ENCODE assay signal across 11 mouse cellular contexts in the genomic region with DNA sequence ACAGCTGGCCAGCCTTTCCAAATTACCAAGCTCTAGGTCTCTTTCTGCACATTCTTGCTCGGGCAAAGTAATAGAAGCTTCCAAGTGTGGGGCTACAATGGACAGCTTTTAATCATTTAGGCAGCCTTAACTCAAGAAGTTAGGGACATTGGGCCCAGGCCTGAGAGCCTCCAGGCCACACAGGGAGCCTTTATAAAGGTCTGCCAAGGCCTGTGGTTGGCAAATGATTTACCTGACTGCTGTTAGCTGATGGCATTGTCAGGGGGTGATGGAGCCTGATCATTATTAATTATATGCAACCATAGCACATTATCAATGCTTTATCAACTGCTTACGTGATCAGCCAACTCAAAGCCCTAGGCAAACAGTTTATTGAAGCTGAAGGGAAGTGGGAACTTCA. TPM values are rescaled to one million over a fixed set of nuclear protein-coding genes. Genes with fewer than 3 reads are reported as not detected.
DNase-seq lines count a peak whose midpoint lies in the region; ATAC-seq lines count a peak whose summit lies in the region.
"Had no signal": no experiment of that assay in that cellular context is flagged by ENCODE, and none has a peak within 500 bp of the region (broad histone marks: within the 10 kb centered on the region; RNA-seq: fewer than 3 reads in every experiment).

No protein-coding gene starts in this region.

- no peak overlapping the region for H3K4me3 ChIP-seq in heart, embryonic 14.5 days (ENCODE audit: control insufficient read depth in 1 of 2, insufficient read depth in 1 of 2, low read depth in 1 of 2, low read length in 2 of 2)
- no peak overlapping the region for H3K4me3 ChIP-seq in brown adipose tissue, adult 24 weeks (ENCODE audit: insufficient read depth, low read depth, low read length)
- H3K4me3 ChIP-seq in limb, embryonic 12.5 days (replicated peaks), result no peak overlapping the region
- H3K4me3 ChIP-seq in forebrain, embryonic 14.5 days (ENCODE audit: low read depth, low read length), result no peak overlapping the region

- 72% methylated on average over 2 of the region's 2 CpGs for WGBS in heart, embryonic 14.5 days
- 54% methylated on average over 2 of the region's 2 CpGs for WGBS in limb, embryonic 12.5 days
- WGBS in forebrain, embryonic 14.5 days, result 42% methylated on average over 2 of the region's 2 CpGs

- no peak overlapping the region for H3K4me2 ChIP-seq in heart, embryonic 14.5 days (ENCODE audit: low read length)
- H3K4me2 ChIP-seq in limb, embryonic 12.5 days, result no peak overlapping the region
- H3K4me2 ChIP-seq in forebrain, embryonic 14.5 days (ENCODE audit: low read length), result no peak overlapping the region

- no peak for DNase-seq in heart, adult 9 months (ENCODE audit: low spot score in 2 of 2)
- DNase-seq in kidney, adult 18-20 months, result peak; percentile 63
- no peak for DNase-seq in ovary, postnatal 14 days (ENCODE audit: low spot score)
- DNase-seq in adrenal gland, postnatal 10 days, result no peak
- no peak for DNase-seq in forebrain, embryonic 14.5 days (ENCODE audit: low spot score)
- DNase-seq: cerebellum, postnatal 14 days; gastrocnemius, postnatal 25 days; lung, postnatal 10 days had no signal

- no peak for ATAC-seq in heart, embryonic 14.5 days (ENCODE audit: insufficient number of reproducible peaks, insufficient read depth, low FRiP score, low read depth)
- ATAC-seq in limb, embryonic 12.5 days (ENCODE audit: insufficient number of reproducible peaks, insufficient read depth, low FRiP score, low TSS enrichment, low read depth), result no peak
- ATAC-seq in forebrain, embryonic 14.5 days, result no peak

- H3K9ac ChIP-seq in heart, embryonic 14.5 days (ENCODE audit: low read length), result no peak overlapping the region; the same call in 1 of the 2 replicates
- no peak overlapping the region for H3K9ac ChIP-seq in limb, embryonic 12.5 days (replicated peaks)
- no peak overlapping the region for H3K9ac ChIP-seq in forebrain, embryonic 14.5 days (ENCODE audit: low read length)

- H3K9me3 ChIP-seq in heart, embryonic 14.5 days (ENCODE audit: control insufficient read depth, low read length), result no peaks in the 10 kb centered on the region
- H3K9me3 ChIP-seq in limb, embryonic 12.5 days, result no peaks in the 10 kb centered on the region
- no peaks in the 10 kb centered on the region for H3K9me3 ChIP-seq in forebrain, embryonic 14.5 days (replicated peaks; ENCODE audit: control insufficient read depth, low read length)

- 0 out of 2 replicates have a peak, but pooled peaks cover under 1% of the 10 kb centered on the region for H3K36me3 ChIP-seq in heart, embryonic 14.5 days (ENCODE audit: control insufficient read depth, insufficient read depth, low read length)
- peaks cover 20% of the 10 kb centered on the region; the same call in 1 of the 2 replicates for H3K36me3 ChIP-seq in limb, embryonic 12.5 days
- H3K36me3 ChIP-seq in forebrain, embryonic 14.5 days (ENCODE audit: control insufficient read depth, insufficient read depth, low read length), result no peaks in the 10 kb centered on the region

- peaks cover 77 to 98% of the 10 kb centered on the region in 2 experiments for H3K4me1 ChIP-seq in heart, embryonic 14.5 days (ENCODE audit: control insufficient read depth in 2 of 2, insufficient read depth in 2 of 2, low read length in 2 of 2)
- peaks cover 73% of the 10 kb centered on the region for H3K4me1 ChIP-seq in brown adipose tissue, adult 24 weeks (ENCODE audit: control insufficient read depth, insufficient read depth, insufficient read length, low read length)
- peaks cover 67% of the 10 kb centered on the region for H3K4me1 ChIP-seq in limb, embryonic 12.5 days (replicated peaks)
- peaks cover 2% of the 10 kb centered on the region; the same call in 1 of the 2 replicates for H3K4me1 ChIP-seq in forebrain, embryonic 14.5 days (ENCODE audit: control insufficient read depth, insufficient read depth, low read length)

- H3K27ac ChIP-seq in heart, embryonic 14.5 days (replicated peaks in 1 of 2; ENCODE audit: control insufficient read depth in 1 of 2, insufficient read depth in 1 of 2, low read depth in 2 of 2, low read length in 2 of 2), result peak overlapping the region; percentile 46 to 94; a peak in 2 of 4 replicates
- peak overlapping the region; percentile 55; the same call in 1 of the 2 replicates for H3K27ac ChIP-seq in brown adipose tissue, adult 24 weeks (replicated peaks; ENCODE audit: low read depth, low read length)
- H3K27ac ChIP-seq in limb, embryonic 12.5 days, result peak overlapping the region; percentile 50
- H3K27ac ChIP-seq in forebrain, embryonic 14.5 days (ENCODE audit: low read depth, low read length), result no peak overlapping the region

- no peaks in the 10 kb centered on the region for H3K27me3 ChIP-seq in heart, embryonic 14.5 days (ENCODE audit: control insufficient read depth, insufficient read depth, low read length)
- H3K27me3 ChIP-seq in limb, embryonic 12.5 days, result no peaks in the 10 kb centered on the region
- no peaks in the 10 kb centered on the region for H3K27me3 ChIP-seq in forebrain, embryonic 14.5 days (replicated peaks; ENCODE audit: control insufficient read depth, insufficient read depth, low read length)

RNA-seq across cellular contexts. Expression of gene Ypel2, which starts 33.2 kb away (rescaled TPM):
- 22.8 and 23.5 TPM in 2 replicates for polyA plus RNA-seq in heart, embryonic 14.5 days (2014; fragmentation: Nextera tagmentation; extraction: Ambion mirVana)
- 9.6 and 11.2 TPM in 2 replicates for polyA plus RNA-seq in brown adipose tissue, adult 24 weeks (2012; ENCODE audit: insufficient read depth, insufficient read length, missing spikeins)
- 9.8 and 10.5 TPM in 2 replicates for polyA plus RNA-seq in limb, embryonic 12.5 days (2016; fragmentation: Nextera tagmentation; extraction: Ambion mirVana)
- total RNA-seq in adrenal gland, postnatal 10 days (2021), result 10 to 100 TPM; 16.1 to 28.3 TPM
- polyA plus RNA-seq in forebrain, embryonic 14.5 days (2014; fragmentation: Nextera tagmentation; extraction: Ambion mirVana), result 6.0 and 7.0 TPM in 2 replicates
